In genomic region chr3:155548204-155548603, GRCm38 (mm10) we compare ENCODE assay signal across 19 mouse cellular contexts.
DNase-seq lines count a peak whose midpoint lies in the region; ATAC-seq and TF ChIP-seq lines count a peak whose summit lies in the region.
"Had no signal": no experiment of that assay in that cellular context is flagged by ENCODE, and none has a peak within 500 bp of the region (broad histone marks: within the 10 kb centered on the region; RNA-seq: fewer than 3 reads in every experiment).

No protein-coding gene starts in this region.

- no peak overlapping the region for H3K9ac ChIP-seq in forebrain, postnatal 0 days
- H3K9ac ChIP-seq: embryonic facial prominence, embryonic 12.5 days; hindbrain, embryonic 12.5 days had no signal

- peak; percentile 53 for DNase-seq in forebrain, postnatal 0 days
- DNase-seq in forebrain, embryonic 10.5 days (ENCODE audit: extremely low spot score, low spot score) = no peak
- DNase-seq in brain, embryonic 14.5 days (ENCODE audit: low read depth) = peak; percentile 37
- peak; percentile 3 to 28 for DNase-seq in layer of hippocampus, adult 18-20 months (ENCODE audit: low spot score in 2 of 2)
- DNase-seq in layer of hippocampus, postnatal 36 days = peak; percentile 9 to 12
- DNase-seq in lung, postnatal 25 days (ENCODE audit: low spot score) = no peak
- DNase-seq: adrenal gland, adult 2 months; adrenal gland, postnatal 25 days; cerebellum, adult 11 months; cerebellum, adult 8-10 months; cerebellum, postnatal 14 days; heart, adult 18-20 months; heart, postnatal 10 days; heart, postnatal 4 days had no signal

- WGBS in forebrain, postnatal 0 days = 61% methylated on average over 6 of the region's 6 CpGs
- WGBS in forebrain, embryonic 10.5 days = 88% methylated on average over 6 of the region's 6 CpGs

- no peak for TF ChIP-seq CTCF in forebrain, postnatal 0 days (IDR thresholded peaks at IDR 0.05; ENCODE audit: low read depth)
- no peak for TF ChIP-seq CTCF in brain, embryonic 14.5 days (IDR thresholded peaks at IDR 0.05; ENCODE audit: borderline replicate concordance, extremely low read depth, insufficient read depth, insufficient read length)

- H3K27ac ChIP-seq in forebrain, postnatal 0 days (ENCODE audit: low read depth, low read length) = no peak overlapping the region
- H3K27ac ChIP-seq in forebrain, embryonic 10.5 days = no peak overlapping the region
- H3K27ac ChIP-seq: embryonic facial prominence, embryonic 12.5 days; heart, embryonic 10.5 days; hindbrain, embryonic 12.5 days had no signal

- peak; percentile 70 for ATAC-seq in forebrain, postnatal 0 days
- ATAC-seq: hindbrain, embryonic 16.5 days; inflammation-experienced regulatory T-cells, adult 6 months had no signal

- TF ChIP-seq POLR2A in brain, embryonic 14.5 days (IDR thresholded peaks at IDR 0.05; ENCODE audit: borderline replicate concordance, extremely low read depth, insufficient read depth, insufficient read length, poor library complexity, severe bottlenecking) = no peak

- no peaks in the 10 kb centered on the region for H3K4me1 ChIP-seq in forebrain, postnatal 0 days (ENCODE audit: insufficient read depth)
- H3K4me1 ChIP-seq in forebrain, embryonic 10.5 days = no peaks in the 10 kb centered on the region
- H3K4me1 ChIP-seq: embryonic facial prominence, embryonic 12.5 days; heart, embryonic 10.5 days; hindbrain, embryonic 12.5 days had no signal

- peaks cover 6% of the 10 kb centered on the region; the same call in 1 of the 2 replicates for H3K9me3 ChIP-seq in forebrain, postnatal 0 days (ENCODE audit: low read length)
- H3K9me3 ChIP-seq in forebrain, embryonic 10.5 days = no peaks in the 10 kb centered on the region
- H3K9me3 ChIP-seq: embryonic facial prominence, embryonic 12.5 days; heart, embryonic 10.5 days; hindbrain, embryonic 12.5 days had no signal

- no peaks in the 10 kb centered on the region for H3K27me3 ChIP-seq in forebrain, postnatal 0 days (ENCODE audit: insufficient read depth, low read length)
- no peaks in the 10 kb centered on the region for H3K27me3 ChIP-seq in forebrain, embryonic 10.5 days (ENCODE audit: poor library complexity, severe bottlenecking)
- H3K27me3 ChIP-seq: embryonic facial prominence, embryonic 12.5 days; hindbrain, embryonic 12.5 days had no signal

- H3K4me2 ChIP-seq in forebrain, postnatal 0 days (ENCODE audit: low read depth) = no peak overlapping the region
- H3K4me2 ChIP-seq: embryonic facial prominence, embryonic 12.5 days; hindbrain, embryonic 12.5 days had no signal

- H3K4me3 ChIP-seq in forebrain, postnatal 0 days (ENCODE audit: low read depth, low read length) = no peak overlapping the region
- no peak overlapping the region for H3K4me3 ChIP-seq in forebrain, embryonic 10.5 days
- H3K4me3 ChIP-seq: embryonic facial prominence, embryonic 12.5 days; heart, embryonic 10.5 days; hindbrain, embryonic 12.5 days had no signal

- no peaks in the 10 kb centered on the region for H3K36me3 ChIP-seq in forebrain, postnatal 0 days (ENCODE audit: insufficient read depth)
- no peaks in the 10 kb centered on the region for H3K36me3 ChIP-seq in forebrain, embryonic 10.5 days (replicated peaks)
- H3K36me3 ChIP-seq: embryonic facial prominence, embryonic 12.5 days; heart, embryonic 10.5 days; hindbrain, embryonic 12.5 days had no signal

Comparison
In these comparisons a context has a peak if more than half of its experiments do, and no peak if none do; other contexts are left out.
1. DNase-seq: peak in forebrain, postnatal 0 days (single experiment), brain, embryonic 14.5 days (single experiment), layer of hippocampus, adult 18-20 months (2 of 2) and layer of hippocampus, postnatal 36 days (2 of 2); none in forebrain, embryonic 10.5 days (single experiment) and lung, postnatal 25 days (single experiment).